Mouse (Mus musculus) layer of hippocampus, postnatal 25 days (tissue): ENCODE measurements around the gene Speer4e. TPM values are rescaled to one million over a fixed set of nuclear protein-coding genes. Genes with fewer than 3 reads are reported as not detected.
"Not testable (repeated sequence)": the region's sequence is repeated elsewhere in the genome, so short reads cannot be mapped to it uniquely, and the experiment has no call there.

Experiments
- DNase-seq, 2 experiments: peaks; one replicate each; pipeline ENCODE4 v3.0.0; 2022; ENCODE audit warnings: mixed read lengths in 2 of 2, low spot score in 1 of 2; ENCODE audit errors: extremely low spot score in 1 of 2
- total RNA-seq, 2 experiments: library from RNA; stranded (reverse); gene quantifications; 2 replicates each; pipeline ENCODE4 v1.2.3; 2021

Gene Speer4e
- not detected for total RNA-seq

GRCm38 (mm10) chr5:14938329-14938728, at the start of gene Speer4e:
Gene Speer4e, minus strand, starts transcription at chr5:14938429.
- not testable (repeated sequence) for DNase-seq

GRCm38 (mm10) chr5:14986649-14987387, 48.6 kb upstream of the Speer4e start:
- DNase-seq: not testable (repeated sequence)

GRCm38 (mm10) chr5:14978835-14979234, 40.6 kb upstream of the Speer4e start, which contains the start of gene Gm10354:
Gene Gm10354, minus strand, starts transcription at chr5:14978935.
- DNase-seq: not testable (repeated sequence)

- DNase-seq: not testable (repeated sequence)
These were observed 39.1 kb upstream of the Speer4e start for GRCm38 (mm10) chr5:14977368-14977767.

GRCm38 (mm10) chr5:14975294-14975693, 37.1 kb upstream of the Speer4e start:
- not testable (repeated sequence) for DNase-seq

GRCm38 (mm10) chr5:14972841-14973240, 34.6 kb upstream of the Speer4e start:
- DNase-seq: not testable (repeated sequence)

- DNase-seq: not testable (repeated sequence)
These were observed 25.6 kb upstream of the Speer4e start for GRCm38 (mm10) chr5:14963821-14964220.

GRCm38 (mm10) chr5:14961502-14961901, 23.3 kb upstream of the Speer4e start:
- DNase-seq: not testable (repeated sequence)

- not testable (repeated sequence) for DNase-seq
These were observed 17.9 kb upstream of the Speer4e start for GRCm38 (mm10) chr5:14955928-14956706.

- not testable (repeated sequence) for DNase-seq
These were observed 15.4 kb upstream of the Speer4e start for GRCm38 (mm10) chr5:14953587-14953986.

GRCm38 (mm10) chr5:14952749-14953148, 14.5 kb upstream of the Speer4e start:
- not testable (repeated sequence) for DNase-seq

GRCm38 (mm10) chr5:14951822-14952221, 13.6 kb upstream of the Speer4e start:
- not testable (repeated sequence) for DNase-seq

GRCm38 (mm10) chr5:14947482-14948198, 9.4 kb upstream of the Speer4e start:
- peak in 1 of 2 experiments; percentile 8 for DNase-seq

GRCm38 (mm10) chr5:14945524-14945923, 7.3 kb upstream of the Speer4e start:
- not testable (repeated sequence) for DNase-seq

- not testable (repeated sequence) for DNase-seq
These were observed 2.8 kb upstream of the Speer4e start for GRCm38 (mm10) chr5:14941043-14941442.

- DNase-seq: not testable (repeated sequence)
These were observed 4.5 kb downstream of the Speer4e start for GRCm38 (mm10) chr5:14933721-14934120.

- DNase-seq: not testable (repeated sequence)
These were observed 11.2 kb downstream of the Speer4e start for GRCm38 (mm10) chr5:14927047-14927446.

- not testable (repeated sequence) for DNase-seq
These were observed 23.4 kb downstream of the Speer4e start, which contains the start of gene Gm9758 for GRCm38 (mm10) chr5:14914799-14915198. Gene Gm9758, minus strand, starts transcription at chr5:14914899.

- DNase-seq: not testable (repeated sequence)
These were observed 23.9 kb downstream of the Speer4e start for GRCm38 (mm10) chr5:14914361-14914760.

- not testable (repeated sequence) for DNase-seq
These were observed 34.7 kb downstream of the Speer4e start for GRCm38 (mm10) chr5:14903539-14903938.
